Mouse (Mus musculus): ENCODE measurements around the gene Efna5. TPM values are rescaled to one million over a fixed set of nuclear protein-coding genes. Genes with fewer than 3 reads are reported as not detected.

The Efna5 gene
- total and polyA plus RNA-seq, 2 experiments: 0.94 to 2.1 TPM

- H3K9ac ChIP-seq (ENCODE audit: low read depth, low read length): no peak overlapping the region
- no peak overlapping the region for H3K27ac ChIP-seq (replicated peaks; ENCODE audit: insufficient read depth, low read depth, low read length)
Measured at GRCm38 (mm10) chr17:62863004-62863403, 18.1 kb downstream of the Efna5 start.

DNA sequence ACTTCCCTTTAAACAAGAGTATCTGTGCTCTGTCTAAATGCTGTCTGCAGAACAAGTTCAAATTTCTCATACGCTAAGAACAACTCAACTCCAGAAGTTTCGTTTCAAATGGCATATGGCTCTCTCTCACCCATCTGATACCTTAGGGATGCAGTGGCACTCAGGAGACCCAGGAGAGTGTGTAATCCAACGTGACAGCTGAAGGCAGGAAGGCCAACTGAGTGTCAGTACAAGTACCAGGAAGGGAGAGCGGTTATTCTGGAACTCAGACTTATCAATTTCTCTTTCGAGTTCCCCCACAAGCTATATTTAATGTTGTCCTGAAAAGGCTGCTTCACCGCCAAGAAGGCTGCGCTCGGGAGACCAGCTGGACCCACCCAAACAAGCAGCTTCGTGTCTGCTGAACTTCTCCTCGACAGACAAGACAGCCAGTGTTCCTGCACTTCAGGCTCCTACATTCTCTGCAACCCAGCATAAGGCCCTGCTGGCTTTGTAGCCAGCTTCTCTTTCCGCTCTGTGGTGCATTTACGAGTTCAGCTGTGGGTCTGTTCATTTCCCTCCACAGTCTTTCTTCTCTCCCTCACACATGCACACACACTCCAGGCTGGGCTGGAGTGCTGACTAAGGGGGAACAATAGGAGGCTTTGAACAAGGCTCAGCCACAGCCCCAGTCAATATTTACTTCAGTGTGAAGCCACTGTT lies 18.7 kb downstream of the Efna5 start:
- Histone ChIP-seq H3K36me3 (ENCODE audit: control insufficient read depth, insufficient read depth, low read length) (no peaks in the 10 kb centered on the region), H3K4me3 (ENCODE audit: insufficient read depth, low read depth, low read length) (no peak overlapping the region), H3K4me1 (ENCODE audit: control insufficient read depth, insufficient read depth, low read length) (no peaks in the 10 kb centered on the region), H3K27ac (replicated peaks; ENCODE audit: insufficient read depth, low read depth, low read length) (no peak overlapping the region), H3K79me2 (ENCODE audit: control insufficient read depth, insufficient read depth, low read length) (no peaks in the 10 kb centered on the region), H3K27me3 (ENCODE audit: control insufficient read depth, insufficient read depth, low read length) (no peaks in the 10 kb centered on the region), H3K9ac (ENCODE audit: low read depth, low read length) (no peak overlapping the region)
- WGBS: 36% methylated on average over 12 of the region's 12 CpGs
- no peak for DNase-seq (ENCODE audit: extremely low read depth, low read depth, low spot score)
- TF ChIP-seq CTCF (IDR thresholded peaks at IDR 0.05; ENCODE audit: low read depth, low read length) (no peak), POLR2A (IDR thresholded peaks at IDR 0.05; ENCODE audit: extremely low read depth, insufficient read depth, low read length) (no peak)

More at GRCm38 (mm10) chr17:62863004-62863403, 18.1 kb downstream of the Efna5 start:
- Histone ChIP-seq H3K79me2 (ENCODE audit: control insufficient read depth, insufficient read depth, low read length) (no peaks in the 10 kb centered on the region), H3K4me1 (ENCODE audit: control insufficient read depth, insufficient read depth, low read length) (no peaks in the 10 kb centered on the region), H3K4me3 (ENCODE audit: insufficient read depth, low read depth, low read length) (no peak overlapping the region), H3K36me3 (ENCODE audit: control insufficient read depth, insufficient read depth, low read length) (no peaks in the 10 kb centered on the region), H3K27me3 (ENCODE audit: control insufficient read depth, insufficient read depth, low read length) (no peaks in the 10 kb centered on the region)
- TF ChIP-seq CTCF (IDR thresholded peaks at IDR 0.05; ENCODE audit: low read depth, low read length): no peak
- TF ChIP-seq POLR2A (IDR thresholded peaks at IDR 0.05; ENCODE audit: extremely low read depth, insufficient read depth, low read length): no peak
- WGBS: 55% methylated on average over 3 of the region's 3 CpGs
- DNase-seq (ENCODE audit: extremely low read depth, low read depth, low spot score): no peak

- no peaks in the 10 kb centered on the region for H3K27me3 ChIP-seq (ENCODE audit: control insufficient read depth, insufficient read depth, low read length)
- H3K4me3 ChIP-seq (ENCODE audit: insufficient read depth, low read depth, low read length): no peak overlapping the region
- DNase-seq (ENCODE audit: extremely low read depth, low read depth, low spot score): no peak
- no peaks in the 10 kb centered on the region for H3K79me2 ChIP-seq (ENCODE audit: control insufficient read depth, insufficient read depth, low read length)
- TF ChIP-seq CTCF (IDR thresholded peaks at IDR 0.05; ENCODE audit: low read depth, low read length): no peak
- no peak for TF ChIP-seq POLR2A (IDR thresholded peaks at IDR 0.05; ENCODE audit: extremely low read depth, insufficient read depth, low read length)
- no peak overlapping the region for H3K9ac ChIP-seq (ENCODE audit: low read depth, low read length)
- no peaks in the 10 kb centered on the region for H3K36me3 ChIP-seq (ENCODE audit: control insufficient read depth, insufficient read depth, low read length)
- 72% methylated on average over 8 of the region's 8 CpGs for WGBS
- no peaks in the 10 kb centered on the region for H3K4me1 ChIP-seq (ENCODE audit: control insufficient read depth, insufficient read depth, low read length)
- H3K27ac ChIP-seq (replicated peaks; ENCODE audit: insufficient read depth, low read depth, low read length): no peak overlapping the region
Measured at GRCm38 (mm10) chr17:62857275-62857674, 23.8 kb downstream of the Efna5 start.

DNA sequence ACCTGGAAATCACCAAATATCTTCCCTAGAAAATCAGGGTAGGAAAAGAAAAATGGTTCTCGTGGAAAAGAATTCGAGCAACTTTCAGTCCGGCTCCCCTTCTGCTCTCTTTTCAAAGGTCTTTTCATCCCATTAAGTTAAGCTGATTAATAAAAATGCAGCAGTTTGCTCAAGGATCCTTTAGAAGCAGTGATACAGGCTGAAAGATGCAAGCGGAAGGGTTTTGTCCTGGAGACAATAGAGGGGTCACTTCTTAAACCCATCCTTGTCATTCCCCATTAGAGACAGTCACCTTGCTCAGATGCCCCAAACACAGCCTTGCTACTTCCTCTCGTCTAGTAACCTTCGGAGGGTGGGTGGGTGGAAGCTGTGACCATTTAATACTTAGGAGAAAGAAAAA lies 27.4 kb downstream of the Efna5 start:
- 43% methylated on average over 6 of the region's 6 CpGs for WGBS
- Histone ChIP-seq H3K27ac (replicated peaks; ENCODE audit: insufficient read depth, low read depth, low read length) (no peak overlapping the region), H3K4me1 (ENCODE audit: control insufficient read depth, insufficient read depth, low read length) (no peaks in the 10 kb centered on the region), H3K27me3 (ENCODE audit: control insufficient read depth, insufficient read depth, low read length) (no peaks in the 10 kb centered on the region), H3K4me3 (ENCODE audit: insufficient read depth, low read depth, low read length) (no peak overlapping the region), H3K9ac (ENCODE audit: low read depth, low read length) (no peak overlapping the region), H3K36me3 (ENCODE audit: control insufficient read depth, insufficient read depth, low read length) (no peaks in the 10 kb centered on the region), H3K79me2 (ENCODE audit: control insufficient read depth, insufficient read depth, low read length) (no peaks in the 10 kb centered on the region)
- TF ChIP-seq CTCF (IDR thresholded peaks at IDR 0.05; ENCODE audit: low read depth, low read length): no peak
- no peak for TF ChIP-seq POLR2A (IDR thresholded peaks at IDR 0.05; ENCODE audit: extremely low read depth, insufficient read depth, low read length)
- DNase-seq (ENCODE audit: extremely low read depth, low read depth, low spot score): no peak

- no peak overlapping the region for H3K9ac ChIP-seq (ENCODE audit: low read depth, low read length)
- no peak for DNase-seq (ENCODE audit: extremely low read depth, low read depth, low spot score)
- H3K27me3 ChIP-seq (ENCODE audit: control insufficient read depth, insufficient read depth, low read length): no peaks in the 10 kb centered on the region
- H3K4me3 ChIP-seq (ENCODE audit: insufficient read depth, low read depth, low read length): no peak overlapping the region
- H3K79me2 ChIP-seq (ENCODE audit: control insufficient read depth, insufficient read depth, low read length): no peaks in the 10 kb centered on the region
- H3K4me1 ChIP-seq (ENCODE audit: control insufficient read depth, insufficient read depth, low read length): no peaks in the 10 kb centered on the region
- WGBS: 14% methylated on average over 3 of the region's 3 CpGs
- no peak overlapping the region for H3K27ac ChIP-seq (replicated peaks; ENCODE audit: insufficient read depth, low read depth, low read length)
- H3K36me3 ChIP-seq (ENCODE audit: control insufficient read depth, insufficient read depth, low read length): no peaks in the 10 kb centered on the region
- no peak for TF ChIP-seq CTCF (IDR thresholded peaks at IDR 0.05; ENCODE audit: low read depth, low read length)
- TF ChIP-seq POLR2A (IDR thresholded peaks at IDR 0.05; ENCODE audit: extremely low read depth, insufficient read depth, low read length): no peak
Measured at GRCm38 (mm10) chr17:62852822-62853608, 28.1 kb downstream of the Efna5 start.

DNA sequence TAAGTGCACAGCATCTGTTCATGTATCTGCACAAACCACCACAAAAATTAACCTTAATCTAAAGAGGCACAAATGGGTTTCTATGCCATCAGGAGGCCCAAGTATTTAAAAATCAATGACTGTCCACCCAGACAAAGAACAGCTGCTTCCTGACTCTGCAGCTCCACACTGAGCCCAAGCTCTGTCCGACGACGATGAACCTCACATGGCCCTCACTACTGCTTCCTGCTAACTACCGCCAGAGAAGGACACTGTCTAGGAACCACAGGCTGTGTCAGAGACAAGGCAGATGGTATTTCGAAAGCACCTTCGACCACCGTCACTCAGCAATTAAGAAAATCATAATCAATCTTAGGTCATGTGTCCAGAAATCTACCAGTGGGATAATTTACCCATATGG lies 29.8 kb downstream of the Efna5 start:
- Histone ChIP-seq H3K9ac (ENCODE audit: low read depth, low read length) (no peak overlapping the region), H3K4me3 (ENCODE audit: insufficient read depth, low read depth, low read length) (no peak overlapping the region), H3K36me3 (ENCODE audit: control insufficient read depth, insufficient read depth, low read length) (no peaks in the 10 kb centered on the region), H3K27me3 (ENCODE audit: control insufficient read depth, insufficient read depth, low read length) (no peaks in the 10 kb centered on the region), H3K27ac (replicated peaks; ENCODE audit: insufficient read depth, low read depth, low read length) (no peak overlapping the region), H3K4me1 (ENCODE audit: control insufficient read depth, insufficient read depth, low read length) (no peaks in the 10 kb centered on the region), H3K79me2 (ENCODE audit: control insufficient read depth, insufficient read depth, low read length) (no peaks in the 10 kb centered on the region)
- no peak for DNase-seq (ENCODE audit: extremely low read depth, low read depth, low spot score)
- no peak for TF ChIP-seq POLR2A (IDR thresholded peaks at IDR 0.05; ENCODE audit: extremely low read depth, insufficient read depth, low read length)
- TF ChIP-seq CTCF (IDR thresholded peaks at IDR 0.05; ENCODE audit: low read depth, low read length): no peak
- WGBS: 51% methylated on average over 7 of the region's 7 CpGs
